Mouse (Mus musculus) NIH3T3 (cell line): ENCODE results near the gene Nod1.

Source experiments
- DNase-seq: peaks from one replicate; pipeline ENCODE4 v3.0.0-alpha.2; 2012; ENCODE audit warnings: low read depth

Gene Nod1

GRCm38 (mm10) chr6:54883424-54883823 lies 89.0 kb downstream of the Nod1 start:
- no peak for DNase-seq

GRCm38 (mm10) chr6:54880086-54880485 lies 92.3 kb downstream of the Nod1 start:
- DNase-seq, result no peak

- no peak for DNase-seq
Measured at GRCm38 (mm10) chr6:54878546-54878945, 93.9 kb downstream of the Nod1 start.

- DNase-seq, result no peak
Measured at GRCm38 (mm10) chr6:54877651-54878050, 94.8 kb downstream of the Nod1 start.

GRCm38 (mm10) chr6:54876782-54877181 lies 95.6 kb downstream of the Nod1 start:
- DNase-seq, result no peak
